Mouse (Mus musculus) spleen, adult 2 months (tissue): ENCODE results near the gene Atp5j2. TPM values are rescaled to one million over a fixed set of nuclear protein-coding genes. Genes with fewer than 3 reads are reported as not detected.
A peak's percentile ranks its signal among the peaks of the same experiment; 100 is the strongest.

Experiments used
- DNase-seq, 2 experiments: peaks; one replicate each; pipeline versions ENCODE4 v3.0.0 to v3.0.0-alpha.2; 2012 to 2021; ENCODE audit warnings: low spot score in 2 of 2, low read depth in 1 of 2
- H3K27ac ChIP-seq: fragments of 200-500 bp; 2 replicates; pipeline ENCODE4 v1.5.1; 2012; ENCODE audit warnings: low read length, inconsistent platforms; ENCODE audit not compliant: insufficient read depth
- H3K27me3 ChIP-seq: fragments of 200-500 bp; 2 replicates; pipeline ENCODE4 v1.6.1; 2012; ENCODE audit warnings: mild to moderate bottlenecking, moderate library complexity, low read length, inconsistent platforms; ENCODE audit not compliant: control insufficient read depth, insufficient read depth
- H3K36me3 ChIP-seq: fragments of 200-500 bp; 2 replicates; pipeline ENCODE4 v1.6.1; 2012; ENCODE audit warnings: mild to moderate bottlenecking, low read length, inconsistent platforms; ENCODE audit not compliant: control insufficient read depth, insufficient read depth
- H3K4me1 ChIP-seq: fragments of 200-500 bp; 2 replicates; pipeline ENCODE4 v1.6.1; 2011; ENCODE audit warnings: inconsistent platforms; ENCODE audit not compliant: control insufficient read depth, insufficient read depth, insufficient read length
- H3K4me3 ChIP-seq: fragments of 200-500 bp; 2 replicates; pipeline ENCODE4 v1.5.1; 2011; ENCODE audit warnings: mild to moderate bottlenecking, inconsistent platforms; ENCODE audit not compliant: insufficient read depth, insufficient read length; ENCODE audit errors: extremely low read depth
- CTCF ChIP-seq: fragments of 200-500 bp; IDR thresholded peaks from 2 replicates; pipeline ENCODE4 v1.5.1; 2011; ENCODE audit warnings: mild to moderate bottlenecking, inconsistent platforms; ENCODE audit not compliant: insufficient read depth, insufficient read length, insufficient replicate concordance; ENCODE audit errors: extremely low read depth
- POLR2A ChIP-seq: fragments of 200-500 bp; IDR thresholded peaks from 2 replicates; pipeline ENCODE4 v1.6.1; 2011; ENCODE audit warnings: low read depth, low read length, inconsistent platforms
- WGBS: fragments of 180-500 bp; shearing (Covaris S2); methylation state at CpG from one replicate; pipeline ENCODE4 v1.1.7; 2018; 5-methylcytosine and 5-hydroxymethylcytosine counted together
- polyA plus RNA-seq: library from polyadenylated mRNA; depleted of rRNA; stranded (reverse); fragments of >200 nt; gene quantifications from 2 replicates; pipeline ENCODE4 v1.2.3, GENCODE M21; 2012

The Atp5j2 gene
- polyA plus RNA-seq, 1 experiment, result 49.7 TPM

DNA sequence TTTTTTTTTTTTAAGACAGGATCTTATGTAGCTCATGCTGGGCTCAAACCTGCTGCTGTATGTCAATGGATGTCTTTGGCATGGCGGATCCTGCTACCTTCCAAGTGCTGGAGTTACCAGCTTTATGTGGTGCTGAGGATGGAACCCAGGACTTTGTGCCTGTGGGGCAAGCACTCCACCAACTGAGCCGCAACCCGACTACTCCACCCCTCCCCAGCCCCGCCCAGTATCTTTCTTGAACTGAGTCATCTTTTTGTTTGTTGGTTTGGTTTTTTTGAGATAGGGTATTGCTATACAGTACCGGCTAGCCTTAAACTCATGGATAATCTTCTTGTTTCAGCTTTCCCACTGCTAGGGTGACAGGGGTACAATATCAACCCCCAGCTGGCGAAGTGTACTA lies 2.4 kb downstream of the Atp5j2 start:
- H3K27me3 ChIP-seq, result no peaks in the 10 kb centered on the region
- WGBS, result 87% methylated on average over 6 of the region's 6 CpGs
- TF ChIP-seq CTCF (no peak), POLR2A (no peak)
- no peak for DNase-seq
- H3K27ac ChIP-seq, result no peak overlapping the region
- H3K4me3 ChIP-seq, result no peak overlapping the region
- peaks cover 25% of the 10 kb centered on the region for H3K36me3 ChIP-seq
- H3K4me1 ChIP-seq, result no peaks in the 10 kb centered on the region; the same call in 1 of the 2 replicates

DNA sequence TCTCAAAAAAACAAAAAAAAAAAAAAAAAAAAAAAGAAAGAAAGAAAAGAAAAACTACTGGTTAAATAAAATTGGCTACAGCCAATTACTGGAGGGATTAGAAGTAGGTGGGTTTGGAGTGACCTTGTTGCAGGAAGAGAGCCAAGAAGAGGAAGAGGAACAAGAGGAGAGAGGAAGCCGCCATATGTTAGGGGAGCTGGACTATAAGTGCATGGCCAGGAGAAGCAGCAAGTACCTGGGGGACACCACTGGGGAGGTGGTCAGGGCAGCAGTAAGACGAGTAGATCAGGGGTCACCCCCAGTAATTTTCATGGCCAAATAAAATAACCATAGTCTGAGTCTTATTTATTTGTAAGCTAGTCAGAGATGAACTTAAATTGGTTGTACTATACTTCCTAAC lies 6.6 kb downstream of the Atp5j2 start:
- WGBS, result 86% methylated on average over 2 of the region's 2 CpGs
- H3K4me1 ChIP-seq, result no peaks in the 10 kb centered on the region
- no peak for DNase-seq
- no peak for TF ChIP-seq POLR2A
- no peak for TF ChIP-seq CTCF
- no peak overlapping the region for H3K4me3 ChIP-seq
- H3K27ac ChIP-seq, result no peak overlapping the region
- peaks cover 48% of the 10 kb centered on the region for H3K36me3 ChIP-seq
- no peaks in the 10 kb centered on the region for H3K27me3 ChIP-seq

DNA sequence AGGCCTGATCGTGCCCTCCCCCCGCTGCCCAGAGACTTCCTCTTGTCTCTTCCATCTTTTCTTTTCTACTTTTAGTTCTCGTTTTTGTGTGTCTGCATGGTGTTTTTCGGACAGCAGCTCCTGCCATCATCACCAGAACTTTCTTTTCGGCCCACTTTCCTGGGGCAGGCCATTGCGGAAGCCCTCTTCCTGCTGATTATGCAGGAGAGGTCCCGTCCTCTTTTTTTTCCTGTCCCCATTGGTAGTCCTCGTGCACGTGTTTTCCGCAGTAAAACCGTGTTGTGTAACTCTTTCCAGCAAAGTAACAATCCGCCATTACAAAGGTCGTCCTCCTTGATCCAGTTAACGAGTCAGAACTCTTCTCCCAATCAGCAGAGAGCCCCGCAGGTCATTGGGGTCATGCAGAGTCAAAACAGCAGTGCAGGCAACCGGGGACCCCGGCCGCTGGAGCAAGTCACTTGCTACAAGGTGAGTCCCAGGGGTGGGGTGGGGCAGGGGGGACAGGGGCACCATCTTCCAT lies 13.3 kb downstream of the Atp5j2 start:
- no peak for DNase-seq
- Histone ChIP-seq H3K27ac (no peak overlapping the region), H3K27me3 (no peaks in the 10 kb centered on the region), H3K4me1 (no peaks in the 10 kb centered on the region), H3K4me3 (no peak overlapping the region), H3K36me3 (peaks cover 47% of the 10 kb centered on the region)
- no peak for TF ChIP-seq CTCF
- TF ChIP-seq POLR2A, result no peak
- 82% methylated on average over 18 of the region's 18 CpGs for WGBS

DNA sequence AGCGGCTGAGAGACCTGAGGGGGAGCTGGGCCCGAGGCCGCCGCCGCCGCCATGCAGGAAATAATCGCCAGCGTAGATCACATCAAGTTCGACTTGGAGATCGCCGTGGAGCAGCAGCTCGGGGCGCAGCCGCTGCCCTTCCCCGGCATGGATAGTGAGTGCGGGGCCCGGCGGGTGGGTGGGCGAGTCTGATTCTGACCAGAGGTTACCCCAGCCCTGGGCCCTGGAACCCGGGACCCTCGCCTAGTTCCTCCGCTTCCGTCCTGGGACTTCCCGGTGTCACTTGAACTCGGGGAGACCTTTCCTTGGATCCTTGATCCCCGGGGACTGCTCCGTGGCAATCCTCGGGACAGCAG lies 24.6 kb downstream of the Atp5j2 start:
- peaks cover 9% of the 10 kb centered on the region; the same call in 1 of the 2 replicates for H3K4me1 ChIP-seq
- no peak for DNase-seq
- TF ChIP-seq CTCF, result no peak
- no peak for TF ChIP-seq POLR2A
- H3K27ac ChIP-seq, result peak overlapping the region; percentile 70
- under 1% methylated on average over 28 of the region's 28 CpGs for WGBS
- peaks cover 10% of the 10 kb centered on the region for H3K36me3 ChIP-seq
- peak overlapping the region; percentile 84 for H3K4me3 ChIP-seq
- H3K27me3 ChIP-seq, result no peaks in the 10 kb centered on the region

DNA sequence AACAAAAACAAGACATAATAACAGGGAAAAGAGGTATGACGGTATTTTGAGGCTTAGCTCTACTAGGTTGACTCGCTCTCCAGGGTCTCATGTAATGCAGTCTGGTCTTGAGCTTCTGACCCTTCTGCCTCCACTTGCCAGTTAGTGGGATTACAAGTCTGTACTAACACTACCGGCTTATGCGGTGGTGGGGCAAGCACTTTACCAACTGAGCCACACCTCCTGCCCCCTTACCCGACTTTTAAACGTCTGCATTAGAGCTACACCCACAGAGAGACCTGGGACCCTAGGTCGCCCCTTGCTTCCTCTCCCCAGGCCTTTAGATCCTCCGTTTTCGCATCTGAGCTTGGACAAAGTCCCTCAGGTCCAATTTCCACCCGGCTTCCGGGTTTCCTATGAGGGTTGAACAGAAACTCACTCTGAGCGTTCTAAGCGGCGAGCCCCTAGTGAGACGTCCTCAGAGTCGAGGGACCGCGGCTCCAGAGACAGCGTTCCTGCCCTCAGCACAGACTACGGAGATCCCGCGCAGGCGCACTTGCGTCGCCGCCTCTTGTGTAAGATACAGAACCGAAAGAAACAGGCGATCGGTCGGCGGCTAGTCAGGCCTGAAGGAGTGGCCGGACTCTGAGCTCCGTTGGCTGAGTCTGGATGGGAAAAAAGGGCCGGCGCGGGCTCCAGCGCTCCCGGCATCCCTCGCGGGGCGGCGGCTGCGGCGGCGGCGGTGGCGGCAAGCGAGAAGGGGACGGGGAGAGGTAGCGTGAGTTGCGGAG lies 25.1 kb downstream of the Atp5j2 start, which contains the start of the genes Ptcd1 and Cpsf4:
Gene Ptcd1, minus strand, starts transcription at position 573 of the 770 bp plus-strand sequence.
Gene Cpsf4, plus strand, starts transcription at position 678 of the 770 bp plus-strand sequence.
- no peak for TF ChIP-seq CTCF
- TF ChIP-seq POLR2A, result peak; percentile 57
- Histone ChIP-seq H3K27ac (peak within 1 kb of the TSS; percentile 70), H3K4me1 (peaks cover 9% of the 10 kb centered on the region; the same call in 1 of the 2 replicates), H3K4me3 (peak within 1 kb of the TSS; percentile 84), H3K36me3 (peaks cover 9% of the 10 kb centered on the region), H3K27me3 (no peaks in the 10 kb centered on the region)
- under 1% methylated on average over 51 of the region's 51 CpGs for whole genome bisulfite sequencing
- peak; percentile 95 to 98 for DNase-seq

DNA sequence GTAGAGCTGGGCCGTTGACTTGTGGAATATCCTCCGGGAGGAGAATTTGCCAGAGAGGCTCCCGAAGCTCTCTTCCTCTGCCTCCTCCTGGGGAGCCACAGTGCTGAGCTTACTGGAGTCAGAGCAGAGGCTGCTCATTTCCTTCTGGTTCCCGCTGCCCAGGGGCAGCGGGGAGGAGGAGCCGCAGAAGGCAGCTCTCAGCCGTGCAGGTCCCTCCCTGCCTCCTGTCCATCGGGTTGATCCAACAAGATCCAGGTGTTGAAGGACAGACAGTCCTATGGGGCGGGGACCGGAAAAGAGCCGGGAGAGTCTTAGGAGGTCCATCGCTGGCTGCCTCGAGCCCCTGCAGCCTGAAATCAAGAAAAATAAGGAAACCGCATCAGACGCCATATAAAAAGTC lies 26.7 kb downstream of the Atp5j2 start:
- H3K27ac ChIP-seq, result no peak overlapping the region
- no peaks in the 10 kb centered on the region for H3K27me3 ChIP-seq
- TF ChIP-seq CTCF (no peak), POLR2A (no peak)
- H3K4me1 ChIP-seq, result peaks cover 9% of the 10 kb centered on the region; the same call in 1 of the 2 replicates
- DNase-seq, result no peak
- peaks cover 12% of the 10 kb centered on the region for H3K36me3 ChIP-seq
- H3K4me3 ChIP-seq, result no peak overlapping the region
- WGBS, result 89% methylated on average over 15 of the region's 15 CpGs

DNA sequence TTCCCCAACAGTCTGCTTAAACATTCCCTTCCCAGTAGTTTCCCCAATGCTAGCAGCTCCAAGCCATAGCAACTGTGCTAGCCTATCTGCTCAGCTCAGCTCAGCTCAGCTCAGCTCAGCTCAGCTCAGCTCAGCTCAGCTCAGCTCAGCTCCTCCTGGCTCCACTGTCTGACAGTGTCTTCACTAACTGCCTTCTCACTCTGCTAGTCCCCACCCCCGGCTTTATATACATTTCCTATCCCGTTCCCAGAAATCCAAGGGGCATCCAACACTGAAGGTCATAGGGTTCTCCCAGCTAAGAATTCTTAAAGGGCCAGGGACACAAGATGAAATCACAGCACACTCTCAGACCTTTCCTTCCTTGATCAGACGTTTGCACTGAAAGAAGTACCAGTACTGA lies 27.2 kb downstream of the Atp5j2 start:
- Histone ChIP-seq H3K27me3 (no peaks in the 10 kb centered on the region), H3K4me3 (no peak overlapping the region), H3K4me1 (peaks cover 9% of the 10 kb centered on the region; the same call in 1 of the 2 replicates), H3K36me3 (peaks cover 14% of the 10 kb centered on the region), H3K27ac (no peak overlapping the region)
- TF ChIP-seq POLR2A, result no peak
- 87% methylated on average over 3 of the region's 3 CpGs for WGBS
- no peak for DNase-seq
